Mouse (Mus musculus): Measurements from ENCODE around the gene B3galt4.

DNA sequence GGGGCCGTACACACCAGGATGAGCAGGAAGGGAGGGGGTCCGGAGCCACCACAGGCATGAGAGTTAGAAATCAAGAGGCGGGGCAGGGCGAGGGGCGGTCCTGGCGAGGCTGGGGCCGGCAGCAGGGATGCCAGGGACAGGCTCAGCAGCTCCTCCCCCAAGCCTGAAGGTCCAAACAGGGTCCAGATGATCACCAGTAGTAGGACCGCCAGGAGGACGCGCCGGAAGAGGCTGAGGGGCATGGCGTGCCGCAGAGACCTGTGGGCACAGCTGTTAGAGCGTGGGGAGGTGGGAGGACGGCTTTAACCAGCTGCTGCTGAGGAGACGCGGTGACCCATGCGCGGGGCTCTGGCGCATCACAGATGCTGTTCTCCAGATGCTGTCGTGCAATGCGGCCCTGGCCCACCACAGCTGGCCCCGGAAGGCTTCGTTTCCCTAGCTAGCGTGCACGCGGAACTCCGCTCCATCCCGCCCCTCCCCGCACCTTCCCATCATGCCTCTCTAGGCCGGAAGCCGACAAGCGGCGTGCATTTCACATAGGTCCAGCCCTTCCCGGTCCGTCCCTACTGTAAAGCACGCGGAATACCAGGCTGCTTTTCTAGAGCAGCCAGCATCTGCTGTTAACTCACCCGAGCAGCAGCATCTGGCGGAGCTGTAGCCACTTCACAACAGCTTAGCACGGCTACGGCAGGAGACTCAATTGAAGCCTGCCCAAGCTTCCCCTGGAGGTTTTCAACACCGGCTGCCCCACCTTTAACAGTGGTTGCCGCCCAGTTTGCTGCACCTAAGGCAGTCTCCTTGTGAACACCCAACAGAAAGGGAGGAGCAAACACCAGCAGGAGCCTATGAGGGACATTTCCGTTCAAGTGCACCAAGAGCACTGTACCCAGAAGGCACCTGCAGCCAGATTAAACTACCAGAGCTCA lies at the start of gene B3galt4:
- peak; percentile 60; the same call in 1 of the 2 replicates for TF ChIP-seq POLR2A (IDR thresholded peaks at IDR 0.05; ENCODE audit: borderline replicate concordance, extremely low read depth, low read depth, low read length)
- no peak for TF ChIP-seq CTCF (IDR thresholded peaks at IDR 0.05; ENCODE audit: insufficient read depth, low read length)
